Mouse (Mus musculus) hindbrain, postnatal 0 days (tissue): ENCODE data around the gene Vsig2. TPM values are rescaled to one million over a fixed set of nuclear protein-coding genes. Genes with fewer than 3 reads are reported as not detected.

Experiments
- ATAC-seq: fragments of 200-750 bp; cut with Nextera tagmentation; 2 replicates; pipeline ENCODE4 v1.8.0; 2017; ENCODE audit warnings: mild to moderate bottlenecking, moderate TSS enrichment, moderate library complexity
- DNase-seq: peaks from one replicate; pipeline ENCODE4 v3.0.0-alpha.2; 2015; ENCODE audit warnings: low spot score
- H3K27ac ChIP-seq: fragments of 300-500 bp; sonication (generic); 2 replicates; pipeline ENCODE4 v1.5.1; 2014; ENCODE audit warnings: mild to moderate bottlenecking
- H3K27me3 ChIP-seq: fragments of 300-500 bp; sonication (generic); 2 replicates; pipeline ENCODE4 v1.6.1; 2014; ENCODE audit warnings: low read length, mixed read lengths; ENCODE audit not compliant: insufficient read depth
- H3K36me3 ChIP-seq: fragments of 300-500 bp; sonication (generic); 2 replicates; pipeline ENCODE4 v1.6.1; 2014; ENCODE audit warnings: low read length, mixed read lengths; ENCODE audit not compliant: insufficient read depth
- H3K4me1 ChIP-seq: fragments of 300-500 bp; sonication (generic); 2 replicates; pipeline ENCODE4 v1.6.1; 2014; ENCODE audit warnings: antibody characterized with exemption, low read length, mixed read lengths; ENCODE audit not compliant: insufficient read depth
- H3K4me2 ChIP-seq: fragments of 300-500 bp; sonication (generic); 2 replicates; pipeline ENCODE4 v1.6.1; 2014; ENCODE audit warnings: low read depth, mild to moderate bottlenecking, low read length, moderate library complexity, mixed read lengths
- H3K4me3 ChIP-seq: fragments of 300-500 bp; sonication (generic); 2 replicates; pipeline ENCODE4 v1.5.1; 2014; ENCODE audit warnings: low read length
- H3K9ac ChIP-seq: fragments of 300-500 bp; sonication (generic); replicated peaks from 2 replicates; pipeline ENCODE4 v1.6.1; 2014; ENCODE audit warnings: mild to moderate bottlenecking, low read length, moderate library complexity, mixed read lengths
- H3K9me3 ChIP-seq: fragments of 300-500 bp; sonication (generic); 2 replicates; pipeline ENCODE4 v1.6.1; 2016; ENCODE audit warnings: low read length, mixed read lengths
- CTCF ChIP-seq: IDR thresholded peaks from 2 replicates; pipeline ENCODE4 v1.5.1; 2016; ENCODE audit warnings: antibody characterized with exemption, control low read depth, low read depth
- WGBS: fragments of 180-500 bp; shearing (Covaris S2); extraction: QIAGEN DNeasy Blood & Tissue Kit; methylation state at CpG from one replicate; pipeline ENCODE4 v1.1.7; 2014; 5-methylcytosine and 5-hydroxymethylcytosine counted together
- polyA plus RNA-seq: library from polyadenylated mRNA; unstranded; fragments of >200 nt; fragmentation: Nextera tagmentation; extraction: Ambion mirVana; gene quantifications from 2 replicates; pipeline ENCODE4 v1.2.1, GENCODE M21; 2015
- total RNA-seq: library from RNA; depleted of rRNA; stranded (reverse); fragments of >200 nt; gene quantifications from 2 replicates; pipeline ENCODE4 v1.2.3, GENCODE M21; 2014

The Vsig2 gene
- total and polyA plus RNA-seq, 2 experiments from 2014 or later, result 1.6 to 3.9 TPM

- TF ChIP-seq CTCF, result no peak
Observed at GRCm38 (mm10) chr9:37569231-37569835, 30.3 kb downstream of the Vsig2 start.

GRCm38 (mm10) chr9:37572204-37572876, 33.3 kb downstream of the Vsig2 start:
- Histone ChIP-seq H3K4me1 (peaks cover 8% of the 10 kb centered on the region; the same call in 1 of the 2 replicates), H3K27me3 (no peaks in the 10 kb centered on the region), H3K36me3 (no peaks in the 10 kb centered on the region), H3K27ac (no peak overlapping the region), H3K4me3 (no peak overlapping the region), H3K4me2 (no peak overlapping the region), H3K9ac (no peak overlapping the region), H3K9me3 (no peaks in the 10 kb centered on the region)
- 68% methylated on average over 3 of the region's 3 CpGs for WGBS
- no peak for TF ChIP-seq CTCF
- ATAC-seq, result no peak
- no peak for DNase-seq

More at GRCm38 (mm10) chr9:37569231-37569835, 30.3 kb downstream of the Vsig2 start:
- Histone ChIP-seq H3K9ac (no peak overlapping the region), H3K4me2 (no peak overlapping the region), H3K4me1 (no peaks in the 10 kb centered on the region), H3K27ac (no peak overlapping the region), H3K9me3 (no peaks in the 10 kb centered on the region), H3K27me3 (no peaks in the 10 kb centered on the region), H3K36me3 (no peaks in the 10 kb centered on the region), H3K4me3 (no peak overlapping the region)
- DNase-seq (no peak), ATAC-seq (no peak)
- 80% methylated on average over 2 of the region's 2 CpGs for WGBS

- Histone ChIP-seq H3K4me3 (no peak overlapping the region), H3K4me2 (peak overlapping the region; percentile 46), H3K27ac (peak overlapping the region; percentile 51; the same call in 1 of the 2 replicates), H3K36me3 (no peaks in the 10 kb centered on the region), H3K9ac (0 out of 2 replicates have a peak overlapping the region, but pooled peaks have one; percentile 30), H3K27me3 (no peaks in the 10 kb centered on the region), H3K4me1 (peaks cover 8% of the 10 kb centered on the region; the same call in 1 of the 2 replicates), H3K9me3 (no peaks in the 10 kb centered on the region)
- TF ChIP-seq CTCF, result no peak
- ATAC-seq, result peak; percentile 66
- peak; percentile 37 for DNase-seq
- 22% methylated on average over 14 of the region's 14 CpGs for WGBS
Observed at GRCm38 (mm10) chr9:37576436-37576930, 37.4 kb downstream of the Vsig2 start.

- H3K36me3 ChIP-seq, result no peaks in the 10 kb centered on the region
- DNase-seq (no peak), ATAC-seq (no peak)
- H3K4me2 ChIP-seq, result no peak overlapping the region
- H3K27me3 ChIP-seq, result no peaks in the 10 kb centered on the region
- 81% methylated on average over 5 of the region's 5 CpGs for WGBS
- TF ChIP-seq CTCF, result no peak
- no peaks in the 10 kb centered on the region for H3K9me3 ChIP-seq
- no peak overlapping the region for H3K4me3 ChIP-seq
- H3K4me1 ChIP-seq, result no peaks in the 10 kb centered on the region
- H3K27ac ChIP-seq, result no peak overlapping the region
- H3K9ac ChIP-seq, result no peak overlapping the region
Observed at GRCm38 (mm10) chr9:37583594-37583993, 44.5 kb downstream of the Vsig2 start.

GRCm38 (mm10) chr9:37586718-37587117, 47.7 kb downstream of the Vsig2 start:
- WGBS, result 56% methylated on average over 4 of the region's 4 CpGs
- Histone ChIP-seq H3K4me2 (no peak overlapping the region), H3K27me3 (no peaks in the 10 kb centered on the region), H3K9ac (no peak overlapping the region), H3K36me3 (no peaks in the 10 kb centered on the region), H3K4me1 (no peaks in the 10 kb centered on the region), H3K9me3 (no peaks in the 10 kb centered on the region), H3K27ac (no peak overlapping the region), H3K4me3 (no peak overlapping the region)
- ATAC-seq, result peak; percentile 40; the same call in 1 of the 2 replicates
- TF ChIP-seq CTCF, result no peak
- peak; percentile 31 for DNase-seq

- H3K27me3 ChIP-seq, result no peaks in the 10 kb centered on the region
- H3K9ac ChIP-seq, result no peak overlapping the region
- H3K27ac ChIP-seq, result no peak overlapping the region
- 87% methylated on average over 4 of the region's 4 CpGs for WGBS
- ATAC-seq (no peak), DNase-seq (no peak)
- no peak overlapping the region for H3K4me3 ChIP-seq
- H3K36me3 ChIP-seq, result no peaks in the 10 kb centered on the region
- H3K4me2 ChIP-seq, result no peak overlapping the region
- no peak for TF ChIP-seq CTCF
- no peaks in the 10 kb centered on the region for H3K9me3 ChIP-seq
- H3K4me1 ChIP-seq, result no peaks in the 10 kb centered on the region
Observed at GRCm38 (mm10) chr9:37590381-37590780, 51.3 kb downstream of the Vsig2 start.

- no peak for TF ChIP-seq CTCF
- no peaks in the 10 kb centered on the region for H3K27me3 ChIP-seq
- H3K9ac ChIP-seq, result no peak overlapping the region
- H3K4me1 ChIP-seq, result no peaks in the 10 kb centered on the region
- no peak overlapping the region for H3K4me2 ChIP-seq
- no peaks in the 10 kb centered on the region for H3K9me3 ChIP-seq
- H3K27ac ChIP-seq, result no peak overlapping the region
- 83% methylated on average over 2 of the region's 2 CpGs for WGBS
- ATAC-seq, result no peak
- no peak for DNase-seq
- H3K36me3 ChIP-seq, result no peaks in the 10 kb centered on the region
- H3K4me3 ChIP-seq, result no peak overlapping the region
Observed at GRCm38 (mm10) chr9:37592025-37592424, 53.0 kb downstream of the Vsig2 start.
